Mouse (Mus musculus): Measurements from ENCODE around the gene Rubcn. TPM values are rescaled to one million over a fixed set of nuclear protein-coding genes. Genes with fewer than 3 reads are reported as not detected.

Gene Rubcn
- 142 to 181 TPM (median 160 TPM) in 4 replicates for total RNA-seq (2023)

GRCm38 (mm10) chr16:32877343-32878156 lies at the start of gene Rubcn, which contains the start of gene Fyttd1:
Gene Rubcn, minus strand, starts transcription at chr16:32877766.
Gene Fyttd1, plus strand, starts transcription at chr16:32877500.

GRCm38 (mm10) chr16:32913937-32914881 lies 36.6 kb upstream of the Rubcn start, which contains the start of gene Lrch3:
Gene Lrch3, plus strand, starts transcription at chr16:32914100.

DNA sequence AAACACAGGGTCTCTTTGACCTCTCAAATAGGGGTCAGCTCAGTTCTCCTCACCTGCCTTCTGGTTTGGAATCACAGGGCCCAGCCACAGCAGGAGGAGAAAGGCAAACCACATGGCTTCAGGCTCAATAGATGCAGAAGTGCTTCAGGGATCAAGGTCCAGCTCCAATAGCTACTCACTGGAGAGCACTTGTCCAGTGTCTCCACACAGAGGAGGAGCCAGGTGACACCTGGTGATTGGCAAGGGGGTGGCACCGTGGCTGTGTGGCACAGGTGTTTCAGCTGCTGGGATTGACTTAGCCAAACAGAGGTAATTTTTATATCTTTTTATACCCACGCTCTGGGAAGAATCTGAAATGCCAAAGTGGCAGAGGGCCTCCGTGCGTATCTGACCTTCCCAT lies 67.2 kb downstream of the Rubcn start, which contains the start of gene Smbd1:
Gene Smbd1 (minus strand): TSS at position 157 of the 400 bp plus-strand sequence.

DNA sequence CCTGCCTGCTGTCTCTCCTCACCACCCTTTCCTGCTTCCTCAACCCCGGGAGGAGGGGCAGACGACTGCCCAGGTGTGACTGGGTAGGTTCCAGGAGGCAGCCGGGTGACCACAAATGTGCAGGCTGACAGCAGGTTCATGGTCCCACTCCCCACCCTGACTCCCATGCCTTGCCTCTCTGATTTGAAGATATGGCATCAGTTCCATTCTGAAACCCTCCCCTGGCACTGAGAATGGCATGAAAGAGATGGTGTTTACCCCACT lies 80.2 kb downstream of the Rubcn start, which contains the start of gene Muc20:
Gene Muc20 (minus strand): TSS at position 10 of the 264 bp plus-strand sequence.

Other genes starting within 250 kb of the Rubcn start
- 97.2 to 128 TPM (median 115 TPM) in 4 replicates for gene Tnk2, start 233.9 kb downstream of the Rubcn start, total RNA-seq (2023)
- not detected in 4 replicates for gene Muc4, start 141.9 kb downstream of the Rubcn start, total RNA-seq (2023)
- gene Muc20, start 80.3 kb downstream of the Rubcn start, total RNA-seq (2023), result 0.25 TPM in 1 of 4 replicates, not detected in the others
- not detected in 4 replicates for gene Smbd1, start 67.3 kb downstream of the Rubcn start, total RNA-seq (2023)
- 71.3 to 81.9 TPM (median 75.7 TPM) in 4 replicates for gene Fyttd1, start 266 bp downstream of the Rubcn start, total RNA-seq (2023)
- gene Lrch3, start 36.3 kb upstream of the Rubcn start, total RNA-seq (2023), result 70.1 to 72.6 TPM (median 70.6 TPM) in 4 replicates
- gene Iqcg, start 178.5 kb upstream of the Rubcn start, total RNA-seq (2023), result 0.30 to 0.72 TPM in 2 of 4 replicates, not detected in the others
- gene Rpl35a, start 178.7 kb upstream of the Rubcn start, total RNA-seq (2023), result 1,050 to 1,129 TPM (median 1,120 TPM) in 4 replicates
- gene Lmln, start 184.8 kb upstream of the Rubcn start, total RNA-seq (2023), result 1.5 to 3.1 TPM (median 2.6 TPM) in 4 replicates